8 mouse cellular contexts compared by ENCODE assay signal in genomic region chrX:140599561-140600409, GRCm38 (mm10). TPM values are rescaled to one million over a fixed set of nuclear protein-coding genes. Genes with fewer than 3 reads are reported as not detected.
A peak's percentile ranks its signal among the peaks of the same experiment; 100 is the strongest.
DNase-seq lines count a peak whose midpoint lies in the region; ATAC-seq and TF ChIP-seq lines count a peak whose summit lies in the region.

No protein-coding gene starts in this region.

- no peaks in the 10 kb centered on the region for H3K9me3 ChIP-seq in heart, embryonic 14.5 days (ENCODE audit: control insufficient read depth, low read length)
- no peaks in the 10 kb centered on the region for H3K9me3 ChIP-seq in limb, embryonic 13.5 days

- no peak for TF ChIP-seq CTCF in bone marrow macrophage, adult 2 months (IDR thresholded peaks at IDR 0.05; ENCODE audit: low read depth, low read length)

- H3K4me1 ChIP-seq in bone marrow macrophage, adult 2 months (ENCODE audit: control insufficient read depth, insufficient read depth, low read length): peaks cover 6% of the 10 kb centered on the region
- H3K4me1 ChIP-seq in heart, embryonic 14.5 days (ENCODE audit: control insufficient read depth in 2 of 2, insufficient read depth in 2 of 2, low read length in 2 of 2): no peaks in the 10 kb centered on the region
- H3K4me1 ChIP-seq in limb, embryonic 13.5 days: no peaks in the 10 kb centered on the region

- no peak for TF ChIP-seq POLR2A in bone marrow macrophage, adult 2 months (IDR thresholded peaks at IDR 0.05; ENCODE audit: borderline replicate concordance, low read depth, low read length)

- H3K9ac ChIP-seq in heart, embryonic 14.5 days (ENCODE audit: low read length): peak overlapping the region; percentile 72
- H3K9ac ChIP-seq in limb, embryonic 13.5 days: 0 out of 2 replicates have a peak overlapping the region, but pooled peaks have one; percentile 31

- peak overlapping the region; percentile 71 for H3K4me2 ChIP-seq in heart, embryonic 14.5 days (ENCODE audit: low read length)
- H3K4me2 ChIP-seq in limb, embryonic 13.5 days (replicated peaks): peak overlapping the region; percentile 79

- peak overlapping the region; percentile 56 for H3K4me3 ChIP-seq in bone marrow macrophage, adult 2 months (ENCODE audit: insufficient read depth, low read length)
- H3K4me3 ChIP-seq in heart, embryonic 14.5 days (ENCODE audit: control insufficient read depth in 1 of 2, insufficient read depth in 1 of 2, low read depth in 1 of 2, low read length in 2 of 2): peak overlapping the region; percentile 54 to 69
- H3K4me3 ChIP-seq in limb, embryonic 13.5 days: peak overlapping the region; percentile 53

- peak; percentile 44 for DNase-seq in kidney, adult 18-20 months
- no peak for DNase-seq in kidney, postnatal 14 days
- DNase-seq in naive thymus-derived CD4-positive, alpha-beta T cell, adult 2 months (ENCODE audit: low read depth): peak; percentile 17
- no peak for DNase-seq in urinary bladder, postnatal 25 days (ENCODE audit: low spot score)
- no peak for DNase-seq in right cerebral cortex, postnatal 25 days

- ATAC-seq in heart, embryonic 14.5 days (ENCODE audit: insufficient number of reproducible peaks, insufficient read depth, low FRiP score, low read depth): no peak
- ATAC-seq in limb, embryonic 13.5 days (ENCODE audit: low FRiP score, low read depth): no peak

- H3K27ac ChIP-seq in bone marrow macrophage, adult 2 months (ENCODE audit: insufficient read depth, low read depth, low read length): no peak overlapping the region
- peak overlapping the region; percentile 19 to 80; a peak in 3 of 4 replicates for H3K27ac ChIP-seq in heart, embryonic 14.5 days (replicated peaks in 1 of 2; ENCODE audit: control insufficient read depth in 1 of 2, insufficient read depth in 1 of 2, low read depth in 2 of 2, low read length in 2 of 2)
- H3K27ac ChIP-seq in limb, embryonic 13.5 days: no peak overlapping the region

- WGBS in heart, embryonic 14.5 days: 19% methylated on average over 50 of the region's 78 CpGs
- WGBS in limb, embryonic 13.5 days: 19% methylated on average over 65 of the region's 78 CpGs

- H3K27me3 ChIP-seq in heart, embryonic 14.5 days (ENCODE audit: control insufficient read depth, insufficient read depth, low read length): no peaks in the 10 kb centered on the region
- H3K27me3 ChIP-seq in limb, embryonic 13.5 days: peaks cover 75% of the 10 kb centered on the region

- 0 out of 2 replicates have a peak, but pooled peaks cover 4% of the 10 kb centered on the region for H3K36me3 ChIP-seq in heart, embryonic 14.5 days (ENCODE audit: control insufficient read depth, insufficient read depth, low read length)
- H3K36me3 ChIP-seq in limb, embryonic 13.5 days: no peaks in the 10 kb centered on the region

RNA-seq across cellular contexts. Expression of gene Tsc22d3, which starts 0.7 kb away (rescaled TPM):
- 118 and 121 TPM in 2 replicates for polyA plus RNA-seq in bone marrow macrophage, adult 2 months (2012; ENCODE audit: insufficient read depth, insufficient read length, missing spikeins)
- polyA plus RNA-seq in heart, embryonic 14.5 days (2014; fragmentation: Nextera tagmentation; extraction: Ambion mirVana): 209 and 227 TPM in 2 replicates
- 109 and 114 TPM in 2 replicates for polyA plus RNA-seq in limb, embryonic 13.5 days (2015; fragmentation: Nextera tagmentation; extraction: Ambion mirVana)

Comparison
In these comparisons a context has a peak if more than half of its experiments do, and no peak if none do; other contexts are left out.
1. DNase-seq: peak in kidney, adult 18-20 months (single experiment) and naive thymus-derived CD4-positive, alpha-beta T cell, adult 2 months (single experiment); none in kidney, postnatal 14 days (single experiment), urinary bladder, postnatal 25 days (single experiment) and right cerebral cortex, postnatal 25 days (single experiment).
2. H3K27ac ChIP-seq: peak in heart, embryonic 14.5 days (2 of 2); none in bone marrow macrophage, adult 2 months (single experiment) and limb, embryonic 13.5 days (single experiment).
3. Peak in every context shown above with its lines, with median percentiles within 50 percentile points of each other: H3K4me3 ChIP-seq.